Mouse (Mus musculus): ENCODE results near the gene Psors1c2.

Gene Psors1c2

GRCm38 (mm10) chr17:35556186-35556765, 23.3 kb downstream of the Psors1c2 start:
- DNase-seq (ENCODE audit: low read depth, low spot score), result no peak

DNA sequence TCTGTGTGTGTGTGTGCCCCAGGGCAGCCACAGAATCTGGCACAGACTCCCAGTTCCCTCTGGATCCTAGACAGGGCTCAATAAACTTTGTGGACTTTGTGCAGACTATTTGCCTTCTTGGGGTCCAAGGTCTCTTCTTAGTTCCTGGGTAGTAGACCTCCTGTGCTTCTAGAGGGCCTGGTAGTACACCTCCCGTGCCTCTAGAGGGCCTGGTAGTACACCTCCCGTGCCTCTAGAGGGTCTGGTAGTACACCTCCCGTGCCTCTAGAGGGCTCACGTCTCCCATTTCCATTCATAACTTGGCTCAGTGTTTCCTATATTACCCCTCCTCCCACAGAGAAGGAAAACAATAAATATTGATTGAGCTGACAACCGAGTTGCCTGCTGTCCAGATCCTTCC, 23.8 kb downstream of the Psors1c2 start:
- DNase-seq (ENCODE audit: low read depth, low spot score), result no peak

DNA sequence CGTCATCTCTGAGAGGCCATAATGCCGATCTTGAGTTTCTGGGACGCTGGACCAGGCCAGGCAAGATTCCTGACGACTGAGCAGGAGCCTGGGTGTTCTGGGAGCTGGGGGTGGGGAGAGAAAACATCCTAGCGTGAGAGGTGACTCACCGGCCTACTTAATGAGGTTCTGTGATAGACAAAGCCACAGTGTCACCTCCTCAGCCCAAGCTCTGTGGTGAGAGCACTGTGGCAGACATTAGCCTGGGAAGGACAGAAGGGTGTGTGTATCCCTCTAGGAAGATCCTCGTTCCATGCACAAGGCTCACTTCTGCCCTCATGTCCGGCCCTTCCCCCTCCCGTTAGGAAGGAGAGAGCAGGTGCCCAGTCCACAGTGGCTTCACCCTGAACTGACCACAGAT, 24.4 kb downstream of the Psors1c2 start:
- no peak for DNase-seq (ENCODE audit: low read depth, low spot score)

DNA sequence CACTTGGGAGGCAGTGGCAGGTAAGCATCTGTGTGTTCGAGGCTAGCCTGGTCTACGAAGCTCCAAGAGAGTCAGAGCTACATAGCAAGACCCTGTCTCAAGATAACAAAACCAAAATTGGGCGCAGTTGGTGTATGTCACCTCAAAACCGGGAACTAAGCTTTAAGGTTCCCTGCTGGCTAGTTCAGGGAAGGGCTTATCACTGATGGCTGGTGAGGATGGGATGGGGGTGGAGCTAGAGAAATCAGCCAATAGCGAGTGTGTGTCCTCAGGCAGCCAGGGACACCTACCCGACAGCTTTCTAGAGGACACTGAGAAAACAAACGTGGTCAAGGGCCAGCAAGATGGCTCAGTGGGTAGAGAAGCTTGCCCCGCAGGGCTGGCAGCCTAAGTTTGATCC, 25.2 kb downstream of the Psors1c2 start:
- no peak for DNase-seq (ENCODE audit: low read depth, low spot score)

GRCm38 (mm10) chr17:35567150-35567549, 34.1 kb downstream of the Psors1c2 start, which contains the start of gene 2300002M23Rik:
Gene 2300002M23Rik (plus strand): TSS chr17:35567450.
- DNase-seq (ENCODE audit: low read depth, low spot score), result no peak

DNA sequence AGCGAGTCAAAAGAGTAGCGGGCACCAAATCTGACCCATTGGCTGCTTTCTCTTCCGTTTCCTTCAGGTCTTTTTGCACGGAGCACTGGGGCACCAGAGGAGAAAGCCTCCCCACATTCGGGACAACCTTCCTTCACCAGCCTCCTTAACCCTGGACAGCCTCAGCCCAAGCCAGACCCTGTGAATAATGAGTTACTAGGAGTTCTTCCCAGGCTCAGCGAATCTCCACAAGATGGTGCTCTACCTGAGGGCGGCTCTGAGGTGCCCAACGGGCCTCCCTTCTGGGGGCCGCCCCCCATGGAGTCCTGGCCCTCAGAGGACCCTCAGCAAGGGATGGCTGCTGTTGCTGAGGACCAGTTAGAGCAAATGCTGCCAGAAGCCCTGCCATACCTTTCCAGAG, 34.8 kb downstream of the Psors1c2 start:
- no peak for DNase-seq (ENCODE audit: low read depth, low spot score)

GRCm38 (mm10) chr17:35569091-35569944, 36.3 kb downstream of the Psors1c2 start:
- no peak for DNase-seq (ENCODE audit: low read depth, low spot score)

GRCm38 (mm10) chr17:35570836-35571235, 37.8 kb downstream of the Psors1c2 start:
- no peak for DNase-seq (ENCODE audit: low read depth, low spot score)

DNA sequence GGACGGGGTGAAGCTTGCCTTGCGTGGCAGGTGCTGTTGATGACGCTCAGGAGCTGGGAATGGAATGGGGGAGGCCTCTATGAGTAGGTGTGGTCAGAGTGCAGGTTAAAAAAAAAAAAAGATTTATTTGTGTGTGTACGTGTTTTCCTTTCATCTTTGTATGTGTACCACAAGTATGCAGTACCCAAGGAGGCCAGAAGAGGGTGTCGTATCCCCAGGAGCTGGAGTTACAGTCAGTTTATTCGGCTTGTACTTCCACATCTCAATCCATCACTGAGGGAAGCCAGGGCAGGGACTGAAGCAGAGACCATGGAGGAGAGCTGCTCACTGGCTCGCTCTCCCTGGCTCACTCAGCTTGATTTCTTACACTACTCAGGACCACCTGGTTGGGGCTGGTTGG, 38.5 kb downstream of the Psors1c2 start:
- no peak for DNase-seq (ENCODE audit: low read depth, low spot score)

DNA sequence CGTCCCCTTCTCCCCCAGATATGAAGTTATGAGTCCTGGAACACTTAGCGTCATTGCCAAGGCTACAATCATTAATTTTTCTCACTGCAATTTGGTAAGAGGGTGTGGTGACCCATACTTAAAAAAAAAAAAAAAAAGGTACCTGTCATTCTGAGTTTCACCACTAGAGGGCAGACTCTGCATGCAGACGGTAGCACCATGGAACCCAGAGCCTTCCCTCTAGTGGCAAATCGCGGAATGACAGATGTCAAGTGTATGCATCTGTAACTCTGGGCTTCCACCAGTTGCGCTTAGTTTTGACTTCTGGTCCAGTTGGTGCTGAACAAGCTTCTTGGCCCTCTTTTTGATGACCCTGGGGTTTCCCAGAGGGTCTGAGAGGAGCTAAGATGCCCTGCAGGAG, 45.2 kb downstream of the Psors1c2 start:
- DNase-seq (ENCODE audit: low read depth, low spot score), result peak; percentile 65

DNA sequence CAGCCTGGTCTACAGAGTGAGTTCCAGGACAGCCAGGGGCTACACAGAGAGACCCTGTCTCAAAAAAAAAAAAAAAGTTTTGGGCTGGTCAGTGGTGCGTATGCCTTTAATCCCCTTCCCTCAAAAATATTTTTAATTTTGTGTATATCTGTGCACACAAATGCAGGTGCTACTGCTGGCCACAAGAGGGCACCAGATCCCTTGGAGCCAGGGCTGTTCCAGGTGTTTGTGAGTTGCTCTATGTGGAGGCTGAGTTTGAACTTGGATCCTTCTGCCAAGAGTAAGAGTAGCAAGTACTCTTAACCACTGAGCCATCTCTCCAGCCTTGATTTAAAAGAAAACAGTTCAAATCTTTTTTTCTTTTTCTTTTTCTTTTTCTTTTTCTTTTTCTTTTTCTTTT, 49.9 kb downstream of the Psors1c2 start:
- DNase-seq (ENCODE audit: low read depth, low spot score), result no peak
